Mouse (Mus musculus) CD4-positive, CD25-positive, alpha-beta regulatory T cell, adult 2 months (primary cell): ENCODE measurements around the gene Eif5a.
A peak's percentile ranks its signal among the peaks of the same experiment; 100 is the strongest.
"Not testable (repeated sequence)": the region's sequence is repeated elsewhere in the genome, so short reads cannot be mapped to it uniquely, and the experiment has no call there.

Source experiments
- DNase-seq: peaks from one replicate; pipeline ENCODE4 v3.0.0-alpha.2; 2012; ENCODE audit warnings: low read depth, low spot score

Eif5a gene

GRCm38 (mm10) chr11:69921114-69922011 is at the start of gene Eif5a:
Eif5a (minus strand) TSS chr11:69921958.
- DNase-seq, result peak; percentile 100

- DNase-seq, result no peak
These were observed 49.0 kb upstream of the Eif5a start for GRCm38 (mm10) chr11:69970775-69971174.

GRCm38 (mm10) chr11:69970222-69970621 is 48.5 kb upstream of the Eif5a start:
- DNase-seq, result no peak

GRCm38 (mm10) chr11:69968793-69969192 is 47.0 kb upstream of the Eif5a start:
- DNase-seq, result no peak

GRCm38 (mm10) chr11:69966860-69967517 is 45.2 kb upstream of the Eif5a start:
- no peak for DNase-seq

- DNase-seq, result peak; percentile 41
These were observed 44.5 kb upstream of the Eif5a start for GRCm38 (mm10) chr11:69966006-69966859.

- no peak for DNase-seq
These were observed 43.7 kb upstream of the Eif5a start for GRCm38 (mm10) chr11:69965271-69966005.

- DNase-seq, result no peak
These were observed 43.0 kb upstream of the Eif5a start, which contains the start of gene Cldn7 for GRCm38 (mm10) chr11:69964650-69965270. Cldn7 (plus strand) TSS chr11:69964779.

GRCm38 (mm10) chr11:69961841-69962240 is 40.1 kb upstream of the Eif5a start:
- DNase-seq, result no peak

GRCm38 (mm10) chr11:69960616-69961015 is 38.9 kb upstream of the Eif5a start:
- DNase-seq, result peak; percentile 46

- DNase-seq, result peak; percentile 35
These were observed 34.5 kb upstream of the Eif5a start for GRCm38 (mm10) chr11:69956218-69956617.

- DNase-seq, result not testable (repeated sequence)
These were observed 33.9 kb upstream of the Eif5a start for GRCm38 (mm10) chr11:69955618-69956017.

- DNase-seq, result no peak
These were observed 31.6 kb upstream of the Eif5a start for GRCm38 (mm10) chr11:69953267-69953915.

- DNase-seq, result peak; percentile 39
These were observed 30.5 kb upstream of the Eif5a start for GRCm38 (mm10) chr11:69952274-69952673.

- DNase-seq, result peak; percentile 48
These were observed 29.2 kb upstream of the Eif5a start for GRCm38 (mm10) chr11:69950807-69951459.

GRCm38 (mm10) chr11:69948763-69949150 is 27.0 kb upstream of the Eif5a start:
- peak; percentile 91 for DNase-seq

- DNase-seq, result peak; percentile 89
These were observed 26.5 kb upstream of the Eif5a start, which contains the start of gene Slc2a4 for GRCm38 (mm10) chr11:69948066-69948762. Slc2a4 (minus strand) TSS chr11:69948188.

- no peak for DNase-seq
These were observed 25.7 kb upstream of the Eif5a start for GRCm38 (mm10) chr11:69947337-69948065.
